ENCODE assay signal across 23 mouse cellular contexts in genomic region chr15:89478622-89479021, GRCm38 (mm10). TPM values are rescaled to one million over a fixed set of nuclear protein-coding genes. Genes with fewer than 3 reads are reported as not detected.
A peak's percentile ranks its signal among the peaks of the same experiment; 100 is the strongest.
DNase-seq lines count a peak whose midpoint lies in the region; ATAC-seq and TF ChIP-seq lines count a peak whose summit lies in the region.
"Had no signal": no experiment of that assay in that cellular context is flagged by ENCODE, and none has a peak within 500 bp of the region (broad histone marks: within the 10 kb centered on the region; RNA-seq: fewer than 3 reads in every experiment).

No protein-coding gene starts in this region.

- TF ChIP-seq CTCF in liver, adult 2 months (IDR thresholded peaks at IDR 0.05; ENCODE audit: low read depth, low read length), result no peak
- TF ChIP-seq CTCF in liver, postnatal 0 days (IDR thresholded peaks at IDR 0.05; ENCODE audit: low read depth), result no peak
- no peak for TF ChIP-seq CTCF in E14TG2a.4 (conservative IDR thresholded peaks at IDR 0.05; ENCODE audit: low read length)

- no peaks in the 10 kb centered on the region for H3K27me3 ChIP-seq in liver, adult 2 months (ENCODE audit: control insufficient read depth, insufficient read depth, low read length)
- H3K27me3 ChIP-seq in liver, postnatal 0 days (ENCODE audit: insufficient read depth, low read length), result no peaks in the 10 kb centered on the region
- H3K27me3 ChIP-seq in E14TG2a.4 (ENCODE audit: insufficient read depth, low read length), result no peaks in the 10 kb centered on the region
- H3K27me3 ChIP-seq: CH12.LX; embryonic facial prominence, embryonic 12.5 days had no signal

- no peak for TF ChIP-seq EP300 in liver, postnatal 0 days (IDR thresholded peaks at IDR 0.05; ENCODE audit: low read depth)

- no peaks in the 10 kb centered on the region for H3K36me3 ChIP-seq in liver, adult 2 months (ENCODE audit: control insufficient read depth, insufficient read depth, low read length)
- no peaks in the 10 kb centered on the region for H3K36me3 ChIP-seq in liver, postnatal 0 days (replicated peaks; ENCODE audit: insufficient read depth, low read length)
- H3K36me3 ChIP-seq in E14TG2a.4 (ENCODE audit: insufficient read depth, low read length), result peaks cover 10% of the 10 kb centered on the region; the same call in 1 of the 2 replicates
- peaks cover 8% of the 10 kb centered on the region; the same call in 1 of the 2 replicates for H3K36me3 ChIP-seq in ES-E14 (ENCODE audit: control insufficient read depth, insufficient read depth, low read length, poor library complexity, severe bottlenecking)
- H3K36me3 ChIP-seq: embryonic facial prominence, embryonic 10.5 days; embryonic facial prominence, embryonic 12.5 days; forebrain, embryonic 10.5 days; forebrain, embryonic 12.5 days had no signal

- 46% methylated on average over 3 of the region's 3 CpGs for WGBS in liver, adult 2 months
- WGBS in liver, postnatal 0 days (ENCODE audit: insufficient replicate concordance), result 70% methylated on average over 3 of the region's 3 CpGs

- peaks cover 18% of the 10 kb centered on the region for H3K4me1 ChIP-seq in liver, adult 2 months (ENCODE audit: control insufficient read depth, insufficient read depth, low read length)
- H3K4me1 ChIP-seq in liver, postnatal 0 days (ENCODE audit: insufficient read depth), result peaks cover 18% of the 10 kb centered on the region
- H3K4me1 ChIP-seq in E14TG2a.4 (replicated peaks; ENCODE audit: low read depth, low read length) (peaks cover 71% of the 10 kb centered on the region), ES-E14 (ENCODE audit: control insufficient read depth in 2 of 2, insufficient read depth in 2 of 2, low read length in 2 of 2, poor library complexity in 1 of 2) (peaks cover 11 to 34% of the 10 kb centered on the region in 2 experiments; a peak in 3 of 4 replicates)

- no peak overlapping the region for H3K4me3 ChIP-seq in liver, adult 2 months (ENCODE audit: insufficient read depth, low read depth, low read length)
- no peak overlapping the region for H3K4me3 ChIP-seq in liver, postnatal 0 days (ENCODE audit: low read depth, low read length)
- H3K4me3 ChIP-seq in E14TG2a.4 (replicated peaks; ENCODE audit: low read length), result peak overlapping the region; percentile 54; the same call in 1 of the 2 replicates
- H3K4me3 ChIP-seq in ES-E14 (ENCODE audit: insufficient read depth in 1 of 2, low read depth in 1 of 2, low read length in 2 of 2, poor library complexity in 1 of 2, severe bottlenecking in 1 of 2), result peak overlapping the region in 1 of 2 experiments; percentile 56; a peak in 1 of 4 replicates
- H3K4me3 ChIP-seq: embryonic facial prominence, embryonic 10.5 days; embryonic facial prominence, embryonic 12.5 days; forebrain, embryonic 10.5 days; forebrain, embryonic 12.5 days had no signal

- no peak overlapping the region for H3K27ac ChIP-seq in liver, adult 2 months (replicated peaks; ENCODE audit: insufficient read depth, low read depth, low read length)
- no peak overlapping the region for H3K27ac ChIP-seq in liver, postnatal 0 days (ENCODE audit: low read depth)
- peak overlapping the region; percentile 82; the same call in 1 of the 2 replicates for H3K27ac ChIP-seq in ES-E14 (ENCODE audit: insufficient read depth, low read depth, low read length, poor library complexity, severe bottlenecking)
- H3K27ac ChIP-seq: embryonic facial prominence, embryonic 10.5 days; embryonic facial prominence, embryonic 12.5 days; forebrain, embryonic 10.5 days; forebrain, embryonic 12.5 days had no signal

- ATAC-seq in liver, postnatal 0 days, result no peak
- no peak for ATAC-seq in erythroid progenitor cell, adult 5-6 weeks (replicated peaks; ENCODE audit: low FRiP score, poor library complexity, severe bottlenecking)
- ATAC-seq: CD4-positive, CD25-positive, alpha-beta regulatory T cell, adult 4 months; forebrain, embryonic 14.5 days; forebrain, embryonic 16.5 days had no signal

- H3K9me3 ChIP-seq in liver, postnatal 0 days (ENCODE audit: low read length), result no peaks in the 10 kb centered on the region
- H3K9me3 ChIP-seq in E14TG2a.4 (ENCODE audit: low read length), result peaks cover 5% of the 10 kb centered on the region; the same call in 1 of the 2 replicates
- no peaks in the 10 kb centered on the region for H3K9me3 ChIP-seq in ES-E14 (ENCODE audit: control insufficient read depth, insufficient read depth, low read depth, low read length)
- H3K9me3 ChIP-seq: embryonic facial prominence, embryonic 10.5 days; forebrain, embryonic 10.5 days; forebrain, embryonic 12.5 days had no signal

- no peak for TF ChIP-seq POLR2A in liver, adult 2 months (IDR thresholded peaks at IDR 0.05; ENCODE audit: extremely low read depth, insufficient read depth, low read length)

- peak; percentile 25 for DNase-seq in cerebellum, adult 9-10 months
- no peak for DNase-seq in cerebellum, postnatal 10 days
- peak; percentile 73 for DNase-seq in liver, adult 2 months (ENCODE audit: extremely low read depth, low read depth, low spot score)
- no peak for DNase-seq in liver, postnatal 0 days
- DNase-seq in ES-E14 (ENCODE audit: low read depth, low spot score), result no peak
- DNase-seq in gastrocnemius, adult 18-20 months (ENCODE audit: low spot score), result no peak
- DNase-seq: adrenal gland, adult 2 months; adrenal gland, postnatal 10 days; adrenal gland, postnatal 25 days; B cell, adult 2 months; cerebellum, adult 11-12 months had no signal

- no peak overlapping the region for H3K9ac ChIP-seq in liver, adult 2 months (ENCODE audit: low read depth, low read length)
- no peak overlapping the region for H3K9ac ChIP-seq in liver, postnatal 0 days (replicated peaks)
- no peak overlapping the region for H3K9ac ChIP-seq in ES-E14 (ENCODE audit: insufficient read depth, low read depth, low read length, poor library complexity, severe bottlenecking)
- H3K9ac ChIP-seq: embryonic facial prominence, embryonic 12.5 days; forebrain, embryonic 12.5 days had no signal

- H3K4me2 ChIP-seq in liver, postnatal 0 days (ENCODE audit: low read depth, low read length), result no peak overlapping the region
- H3K4me2 ChIP-seq: embryonic facial prominence, embryonic 12.5 days; forebrain, embryonic 12.5 days had no signal

- H3K79me2 ChIP-seq in liver, adult 2 months (ENCODE audit: control insufficient read depth, insufficient read depth, low read length), result no peaks in the 10 kb centered on the region

- in situ Hi-C loops in ES-E14 (cut with MboI; ENCODE audit: low sequenced_read_pairs in 2 of 2, unreplicated experiment in 2 of 2), result no loop called here

TF ChIP-seq in ES-E14, 5 proteins besides CTCF, POLR2A, EP300 and RAD21:
- no peak for TF ChIP-seq MAFK (IDR thresholded peaks at IDR 0.05; ENCODE audit: insufficient read depth, low read depth, low read length)
- TF ChIP-seq ZNF384 (IDR thresholded peaks at IDR 0.05; ENCODE audit: low read depth, low read length), result no peak
- no peak for TF ChIP-seq CHD2 (IDR thresholded peaks at IDR 0.05; ENCODE audit: low read depth, low read length)
- TF ChIP-seq ZC3H11A (IDR thresholded peaks at IDR 0.05; ENCODE audit: borderline replicate concordance, low read depth, low read length), result no peak
- TF ChIP-seq HCFC1 (IDR thresholded peaks at IDR 0.05; ENCODE audit: borderline replicate concordance, insufficient read depth, low read length), result no peak

RNA-seq across cellular contexts. Expression of gene Arsa, which starts 1.4 kb away (rescaled TPM):
- 4.2 and 6.7 TPM in 2 replicates for total RNA-seq in liver, adult 2 months (2014; rRNA removed)
- 18.2 and 29.1 TPM in 2 replicates for polyA plus RNA-seq in liver, adult 2 months (2012; rRNA removed)
- polyA plus RNA-seq in liver, postnatal 0 days (2015; fragmentation: Nextera tagmentation; extraction: Ambion mirVana), result 4.7 and 5.5 TPM in 2 replicates
- total RNA-seq in ES-E14 (2012; rRNA removed), result 11.7 and 15.2 TPM in 2 replicates
- total RNA-seq in erythroid progenitor cell, adult 5-6 weeks (2015; ENCODE audit: low replicate concordance), result 2.5 and 2.9 TPM in 2 replicates
- 2.1 and 3.7 TPM in 2 replicates for total RNA-seq in erythroid progenitor cell, adult 5-6 weeks (2017; ENCODE audit: low replicate concordance)
- total RNA-seq in gastrocnemius, adult 18-20 months (2021), result 1 to 10 TPM; 2.8 to 4.0 TPM

RNA-seq across cellular contexts. Expression of gene Shank3, which starts 20.8 kb away (rescaled TPM):
- total RNA-seq in liver, adult 2 months (2014; rRNA removed), result 1.5 and 3.2 TPM in 2 replicates
- 2.7 and 3.9 TPM in 2 replicates for polyA plus RNA-seq in liver, adult 2 months (2012; rRNA removed)
- polyA plus RNA-seq in liver, postnatal 0 days (2015; fragmentation: Nextera tagmentation; extraction: Ambion mirVana), result 0.27 and 0.81 TPM in 2 replicates
- 6.4 and 6.7 TPM in 2 replicates for total RNA-seq in ES-E14 (2012; rRNA removed)
- 0.72 TPM in 1 of 2 replicates, not detected in the other for total RNA-seq in erythroid progenitor cell, adult 5-6 weeks (2015; ENCODE audit: low replicate concordance)
- total RNA-seq in erythroid progenitor cell, adult 5-6 weeks (2017; ENCODE audit: low replicate concordance), result 0.39 and 0.61 TPM in 2 replicates
- total RNA-seq in gastrocnemius, adult 18-20 months (2021), result 10 to 100 TPM in 1 of 2 experiments, 1 to 10 TPM in 1; 8.9 to 12.6 TPM
- total RNA-seq: CH12.LX had no signal
- polyA plus RNA-seq: CD4-positive, CD25-positive, alpha-beta regulatory T cell, adult 4 months had no signal

RNA-seq across cellular contexts. Expression of gene Mapk8ip2, which starts 24.9 kb away (rescaled TPM):
- not detected in 2 replicates for total RNA-seq in liver, adult 2 months (2014; rRNA removed)
- 0.01 TPM in 1 of 2 replicates, not detected in the other for polyA plus RNA-seq in liver, adult 2 months (2012; rRNA removed)
- not detected in 2 replicates for polyA plus RNA-seq in liver, postnatal 0 days (2015; fragmentation: Nextera tagmentation; extraction: Ambion mirVana)
- total RNA-seq in ES-E14 (2012; rRNA removed), result 4.6 and 7.8 TPM in 2 replicates
- not detected in 2 replicates for total RNA-seq in erythroid progenitor cell, adult 5-6 weeks (2015; ENCODE audit: low replicate concordance)
- not detected in 2 replicates for total RNA-seq in erythroid progenitor cell, adult 5-6 weeks (2017; ENCODE audit: low replicate concordance)
- under 1 TPM; 0.25 to 0.57 TPM for total RNA-seq in gastrocnemius, adult 18-20 months (2021)

RNA-seq across cellular contexts. Expression of gene Chkb, which starts 48.9 kb away (rescaled TPM):
- total RNA-seq in liver, adult 2 months (2014; rRNA removed), result 25.4 and 25.9 TPM in 2 replicates
- polyA plus RNA-seq in liver, adult 2 months (2012; rRNA removed), result 42.0 and 47.2 TPM in 2 replicates
- 42.7 and 44.3 TPM in 2 replicates for polyA plus RNA-seq in liver, postnatal 0 days (2015; fragmentation: Nextera tagmentation; extraction: Ambion mirVana)
- total RNA-seq in ES-E14 (2012; rRNA removed), result 29.0 and 42.6 TPM in 2 replicates
- total RNA-seq in erythroid progenitor cell, adult 5-6 weeks (2015; ENCODE audit: low replicate concordance), result 101 and 115 TPM in 2 replicates
- 44.9 and 46.9 TPM in 2 replicates for total RNA-seq in erythroid progenitor cell, adult 5-6 weeks (2017; ENCODE audit: low replicate concordance)
- 10 to 100 TPM; 19.7 to 27.0 TPM for total RNA-seq in gastrocnemius, adult 18-20 months (2021)

RNA-seq across cellular contexts. Expression of gene Gm44502, which starts 49.1 kb away (rescaled TPM):
- not detected in 2 replicates for total RNA-seq in liver, adult 2 months (2014; rRNA removed)
- 0.30 and 1.5 TPM in 2 replicates for polyA plus RNA-seq in liver, adult 2 months (2012; rRNA removed)
- polyA plus RNA-seq in liver, postnatal 0 days (2015; fragmentation: Nextera tagmentation; extraction: Ambion mirVana), result not detected in 2 replicates
- total RNA-seq in ES-E14 (2012; rRNA removed), result 0.36 TPM in 1 of 2 replicates, not detected in the other
- total RNA-seq in erythroid progenitor cell, adult 5-6 weeks (2015; ENCODE audit: low replicate concordance), result 3.4 TPM in 1 of 2 replicates, not detected in the other
- total RNA-seq in erythroid progenitor cell, adult 5-6 weeks (2017; ENCODE audit: low replicate concordance), result 0.51 TPM in 1 of 2 replicates, not detected in the other
- under 1 TPM in 1 of 2 experiments, not detected in 1; 0.52 TPM for total RNA-seq in gastrocnemius, adult 18-20 months (2021)
- total RNA-seq: adrenal gland, postnatal 25 days; MEL had no signal
- polyA plus RNA-seq: CD4-positive, CD25-positive, alpha-beta regulatory T cell, adult 4 months; embryonic facial prominence, embryonic 10.5 days; embryonic facial prominence, embryonic 12.5 days; embryonic facial prominence, embryonic 14.5 days; forebrain, embryonic 10.5 days; forebrain, embryonic 12.5 days; forebrain, embryonic 14.5 days; forebrain, embryonic 16.5 days had no signal

Comparison
In these comparisons a context has a peak if more than half of its experiments do, and no peak if none do; other contexts are left out.
1. DNase-seq: peak in cerebellum, adult 9-10 months (single experiment) and liver, adult 2 months (single experiment); none in cerebellum, postnatal 10 days (0 of 2), liver, postnatal 0 days (single experiment), ES-E14 (single experiment) and gastrocnemius, adult 18-20 months (single experiment).